Mouse (Mus musculus): ENCODE results near the gene Gpalpp1. TPM values are rescaled to one million over a fixed set of nuclear protein-coding genes. Genes with fewer than 3 reads are reported as not detected.

Gpalpp1 gene
- total RNA-seq, 4 experiments from 2014 or later, result 19.0 to 25.2 (median 22.3) TPM

Other genes starting within 250 kb of the Gpalpp1 start
- under 1 TPM in 2 of 4 experiments, not detected in 2; 0.07 to 0.12 TPM for gene Kctd4, start 155.8 kb downstream of the Gpalpp1 start, total RNA-seq (2022)
- 10 to 100 TPM; 22.0 to 25.0 (median 23.2) TPM for gene Gtf2f2, start 99.9 kb downstream of the Gpalpp1 start, total RNA-seq (2022)
- 1 to 10 TPM; 7.5 to 8.4 (median 8.0) TPM for gene Nufip1, start 131 bp upstream of the Gpalpp1 start, total RNA-seq (2022)

Data from adrenal gland, adult 8-10 months (tissue).